Mouse (Mus musculus) layer of hippocampus, adult 9-11 months (tissue): ENCODE data around the gene Onecut3.

Experiments used
- DNase-seq: peaks from one replicate; pipeline ENCODE4 v3.0.0; 2022

Gene Onecut3

DNA sequence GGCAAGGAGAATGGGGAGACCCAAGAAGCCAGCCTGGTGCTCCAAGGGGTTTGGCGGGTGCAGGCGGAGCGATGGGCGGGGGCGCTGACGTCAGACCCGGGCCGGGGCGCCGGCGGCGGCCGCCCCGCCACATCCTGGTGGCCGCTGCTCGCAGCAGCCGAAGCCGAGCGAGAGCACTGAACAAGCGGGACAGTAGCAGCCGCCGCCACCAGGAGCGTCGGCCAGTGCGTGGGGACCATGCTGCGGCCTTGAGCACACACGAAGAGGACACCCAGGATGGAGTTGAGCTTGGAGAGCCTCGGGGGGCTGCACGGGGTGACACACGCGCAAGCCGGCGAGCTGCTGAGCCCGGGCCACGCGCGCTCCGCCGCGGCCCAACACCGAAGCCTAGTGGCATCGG, at the start of gene Onecut3:
TSS of gene Onecut3 (plus strand) at position 104 of the 400 bp plus-strand sequence.
- DNase-seq = no peak

DNA sequence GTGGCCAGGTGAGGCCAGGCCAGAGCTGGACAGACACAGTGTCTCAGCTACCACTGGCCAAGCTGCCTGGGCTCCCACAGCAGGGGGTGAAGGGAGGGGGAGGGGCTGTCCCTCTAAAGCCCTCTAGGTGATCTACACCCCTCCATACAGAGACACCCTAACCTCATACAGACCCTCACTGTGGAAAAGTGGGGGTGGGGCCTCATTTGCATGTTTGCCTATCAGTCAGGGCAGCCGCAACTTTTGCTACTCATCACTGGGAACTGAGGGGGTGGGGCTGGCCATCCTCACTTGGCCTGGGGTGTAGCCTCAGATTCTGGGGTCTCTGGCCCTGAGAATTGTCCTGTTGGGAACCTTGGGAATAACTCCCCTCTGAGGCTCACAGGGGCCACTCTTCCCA, 49.6 kb upstream of the Onecut3 start:
- no peak for DNase-seq

DNA sequence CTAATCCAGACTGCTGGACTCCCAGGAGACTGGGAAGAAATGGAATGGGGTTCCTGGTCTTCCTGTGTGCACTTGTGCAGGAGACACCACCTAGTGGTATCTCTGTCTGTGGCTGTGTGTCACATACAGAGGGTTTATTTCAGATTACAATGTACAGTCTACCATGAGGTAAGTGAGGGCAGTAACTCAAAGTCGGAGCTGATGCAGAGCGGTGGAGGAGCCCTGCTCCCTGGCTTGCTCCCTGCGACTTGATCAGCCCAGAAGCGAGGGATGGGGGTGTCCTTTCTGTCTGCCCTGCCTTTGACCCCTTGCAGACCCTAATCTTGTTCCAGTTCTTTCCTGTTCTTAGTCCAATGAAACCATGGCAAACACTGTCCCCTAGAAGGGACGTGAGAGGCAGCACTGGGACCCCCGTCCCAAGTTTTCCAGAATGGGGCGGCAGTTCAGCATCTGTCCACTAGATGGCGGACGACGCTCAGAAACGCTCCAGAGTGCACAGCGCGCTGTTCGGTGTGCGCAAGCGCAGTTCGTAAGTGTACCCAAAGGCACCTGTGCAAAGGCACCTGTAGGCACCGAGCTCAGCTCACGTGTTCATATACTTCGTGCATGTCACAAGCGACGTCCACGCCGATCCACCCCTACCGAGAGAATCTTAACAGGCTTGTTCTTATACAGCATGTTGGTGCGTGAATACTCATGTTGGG, 48.6 kb upstream of the Onecut3 start:
- peak; percentile 61 for DNase-seq

GRCm38 (mm10) chr10:80450599-80450998, 44.0 kb upstream of the Onecut3 start:
- DNase-seq = no peak

DNA sequence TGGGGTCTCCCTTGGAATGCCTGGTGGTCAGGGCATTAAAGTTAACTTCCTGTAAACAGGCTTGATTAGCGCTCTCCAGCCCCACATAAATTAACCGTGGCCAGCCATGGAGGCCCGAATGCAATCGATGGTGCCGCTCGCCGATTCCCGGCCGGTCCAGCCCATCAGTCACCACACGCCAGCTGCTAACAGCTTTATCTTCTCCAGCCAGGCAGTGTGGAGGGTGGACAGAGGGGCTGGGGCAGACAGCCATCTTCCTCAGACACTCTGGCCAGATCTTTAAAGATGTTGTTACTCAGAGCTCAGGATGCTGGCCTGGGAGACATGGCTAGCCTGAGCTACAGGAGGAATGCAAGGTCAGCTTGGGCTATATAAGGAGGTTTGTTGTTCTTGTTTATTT, 41.0 kb upstream of the Onecut3 start:
- no peak for DNase-seq

DNA sequence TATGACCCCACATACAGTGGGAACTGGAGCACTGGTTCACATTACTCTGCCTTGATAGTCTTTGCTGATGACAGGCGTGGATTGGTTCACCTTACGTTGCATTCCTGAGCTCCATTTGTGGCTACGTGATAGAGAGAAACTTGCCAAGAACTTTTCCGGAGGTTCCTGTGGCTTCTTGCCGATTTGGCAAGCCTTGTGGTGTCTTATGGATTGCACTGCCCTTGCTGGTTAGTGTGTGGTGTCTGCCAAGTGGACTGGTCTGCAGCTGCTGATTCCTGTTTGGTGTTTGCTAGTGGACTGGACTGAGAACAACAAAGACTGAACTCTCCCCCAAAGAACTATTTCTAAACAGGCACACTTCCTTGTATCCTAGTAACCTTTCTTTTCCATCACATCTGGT, 39.9 kb upstream of the Onecut3 start:
- DNase-seq = no peak

DNA sequence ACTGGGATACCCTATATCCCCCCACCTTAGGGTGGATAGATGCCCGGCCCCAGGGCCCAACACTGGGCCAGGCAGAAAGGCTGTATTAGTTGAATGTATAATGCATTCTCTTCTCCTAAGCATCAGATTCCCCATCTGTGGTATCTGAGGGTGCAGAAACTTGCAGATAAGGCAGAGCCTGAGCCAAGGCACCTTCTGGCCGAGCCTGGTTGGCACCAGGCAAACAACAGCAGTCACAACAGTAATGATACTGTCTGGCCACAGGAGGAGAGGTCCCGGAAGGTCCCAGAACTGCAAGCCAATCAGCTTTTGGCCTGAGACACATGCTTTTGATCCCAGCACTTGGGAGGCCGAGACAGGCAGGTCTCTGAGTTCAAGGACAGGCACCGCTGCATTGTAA, 38.9 kb upstream of the Onecut3 start:
- DNase-seq = no peak

DNA sequence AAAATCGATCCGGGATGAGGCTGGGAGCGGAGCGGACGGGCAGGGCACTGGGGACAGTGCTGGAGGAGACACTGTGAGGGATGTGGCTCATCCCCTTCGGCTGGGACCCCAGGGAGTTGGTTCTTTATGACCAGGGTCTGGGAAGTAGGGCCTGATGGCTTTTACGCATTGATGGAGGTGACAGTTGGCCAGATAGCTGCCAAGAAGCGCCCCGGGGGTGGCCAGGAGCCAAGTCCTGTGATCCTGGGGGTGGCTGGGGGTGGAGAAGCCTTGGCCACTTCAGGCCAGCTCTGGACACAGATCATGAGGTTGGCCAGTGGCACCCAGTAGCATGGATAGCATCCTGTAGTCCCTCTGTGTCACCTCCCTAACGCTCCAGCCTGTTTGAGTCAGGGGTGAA, 35.4 kb upstream of the Onecut3 start:
- DNase-seq = no peak

DNA sequence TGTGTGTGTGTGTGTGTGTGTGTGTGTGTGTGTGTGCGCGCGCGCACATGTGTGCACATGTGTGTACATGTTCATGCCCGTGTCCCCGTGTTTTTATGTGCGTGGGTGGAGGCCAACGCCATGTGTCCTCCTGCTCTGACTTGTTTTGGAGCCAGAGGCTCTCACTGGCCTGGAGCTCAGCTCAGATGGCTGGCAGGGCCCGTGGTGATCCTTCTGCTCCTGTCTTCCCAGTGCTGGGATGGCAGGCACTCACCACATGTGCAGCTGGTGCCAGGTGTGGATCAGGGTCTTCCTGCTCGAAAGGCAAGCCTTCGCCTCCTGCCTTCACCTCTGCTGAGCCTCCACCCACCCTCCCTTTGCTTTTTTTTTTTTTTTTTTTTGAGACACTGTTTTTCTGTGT, 35.0 kb upstream of the Onecut3 start:
- DNase-seq = no peak

DNA sequence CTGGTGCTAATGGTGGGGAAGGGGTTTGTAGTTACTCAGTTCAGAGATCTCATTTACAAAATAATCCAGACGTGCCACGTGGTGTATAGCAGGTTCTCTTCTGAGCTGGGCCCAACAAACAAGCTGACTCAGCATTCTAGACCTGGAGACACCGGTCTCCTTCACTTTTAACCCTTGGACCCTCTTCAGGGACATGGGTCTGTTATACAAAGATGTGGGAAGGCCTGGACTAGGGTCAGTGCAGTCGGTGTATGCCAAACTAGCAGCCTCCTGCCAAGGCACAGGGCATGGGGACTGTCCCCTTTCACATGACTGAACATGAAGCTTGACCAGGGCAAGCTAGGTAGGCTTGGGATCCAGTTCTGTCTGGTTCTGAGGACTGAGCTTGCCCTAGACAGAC, 34.3 kb upstream of the Onecut3 start:
- no peak for DNase-seq

DNA sequence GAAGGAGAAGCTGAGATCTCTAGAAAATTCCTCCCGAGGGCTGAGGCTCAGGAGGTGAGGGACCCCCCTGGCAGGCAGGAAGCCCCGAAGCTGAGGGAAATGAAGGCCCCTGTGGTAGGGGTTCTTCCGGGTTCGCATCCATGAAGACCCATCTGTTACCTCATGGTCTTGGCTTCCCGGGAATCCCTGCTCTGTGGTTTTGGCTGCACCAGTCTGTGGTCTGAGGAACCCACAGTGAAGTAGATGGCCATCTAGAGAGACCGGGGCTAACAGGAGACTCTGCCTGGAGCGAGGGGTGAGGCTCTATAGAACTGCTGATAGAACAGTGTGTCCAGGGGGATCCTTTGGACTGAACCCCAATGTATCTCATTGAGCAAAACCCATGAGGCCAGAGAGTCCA, 33.3 kb upstream of the Onecut3 start:
- DNase-seq = no peak

DNA sequence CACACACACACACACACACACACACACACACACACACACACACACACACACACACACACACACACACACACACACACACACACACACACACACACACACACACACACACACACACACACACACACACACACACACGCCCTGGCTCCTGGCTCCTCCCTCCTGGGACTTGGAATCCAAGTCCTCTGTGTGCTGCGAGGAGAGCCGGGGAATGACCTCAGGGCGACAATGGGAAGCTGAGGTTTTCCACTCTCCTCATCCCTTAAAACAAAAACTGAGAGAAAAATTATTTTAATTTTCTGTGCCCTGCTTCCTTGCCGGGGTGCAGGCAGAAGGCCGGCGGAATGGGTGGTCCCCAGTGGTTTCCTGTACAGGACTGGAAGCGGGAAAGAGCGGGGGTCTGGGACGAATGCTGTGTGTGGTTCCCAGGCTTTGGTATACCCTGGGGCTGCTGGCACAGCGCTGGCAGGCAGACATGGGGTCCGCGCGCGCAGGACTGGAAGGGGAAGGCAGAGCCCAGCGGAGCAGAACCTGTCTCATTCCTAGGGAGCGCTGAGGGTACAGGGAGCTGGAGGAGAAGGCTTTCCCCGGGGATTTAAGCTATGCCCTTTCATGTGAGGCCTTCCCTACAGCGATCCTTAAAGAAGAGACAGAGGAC, 30.1 kb upstream of the Onecut3 start:
- DNase-seq = no peak

DNA sequence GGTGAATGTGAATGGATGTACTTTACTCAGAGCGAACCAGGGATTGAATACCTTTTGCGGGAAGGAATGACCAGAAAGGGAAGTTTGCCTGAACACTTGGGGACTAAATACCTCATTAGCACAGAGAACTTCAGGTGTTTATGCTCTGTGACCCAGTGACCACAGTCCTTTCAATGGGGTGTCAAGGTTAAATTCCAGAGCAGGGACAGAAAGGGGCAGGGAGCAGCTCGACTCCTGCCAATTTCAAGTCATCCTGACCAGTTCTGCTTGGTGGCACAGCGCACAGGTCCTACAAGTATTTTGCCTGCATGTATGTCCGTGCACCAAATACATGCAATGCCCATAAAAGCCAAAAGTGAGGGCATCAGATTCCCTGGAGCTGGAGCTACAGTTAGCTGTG, 29.6 kb upstream of the Onecut3 start:
- no peak for DNase-seq

GRCm38 (mm10) chr10:80475290-80475959, 19.2 kb upstream of the Onecut3 start:
- DNase-seq = peak; percentile 88

DNA sequence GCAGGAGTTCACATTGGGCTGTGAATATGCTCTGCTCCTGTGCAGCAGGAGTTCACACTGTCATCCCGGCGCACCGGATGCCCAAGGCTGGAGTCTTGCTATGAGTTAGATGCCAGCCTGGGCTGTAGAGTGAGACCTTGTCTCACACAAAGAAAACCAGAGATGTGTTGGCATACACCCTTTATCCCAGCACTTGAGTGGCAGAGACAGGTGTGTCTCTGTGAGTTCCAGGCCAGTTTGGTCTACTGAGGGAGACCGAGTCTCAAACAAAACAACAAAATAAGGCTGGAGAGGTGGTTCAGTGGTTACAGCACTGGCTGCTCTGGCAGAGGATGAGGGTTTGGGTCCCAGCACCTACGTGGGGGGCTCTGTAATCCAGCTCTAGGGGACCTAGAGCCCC, 16.1 kb upstream of the Onecut3 start:
- DNase-seq = no peak

DNA sequence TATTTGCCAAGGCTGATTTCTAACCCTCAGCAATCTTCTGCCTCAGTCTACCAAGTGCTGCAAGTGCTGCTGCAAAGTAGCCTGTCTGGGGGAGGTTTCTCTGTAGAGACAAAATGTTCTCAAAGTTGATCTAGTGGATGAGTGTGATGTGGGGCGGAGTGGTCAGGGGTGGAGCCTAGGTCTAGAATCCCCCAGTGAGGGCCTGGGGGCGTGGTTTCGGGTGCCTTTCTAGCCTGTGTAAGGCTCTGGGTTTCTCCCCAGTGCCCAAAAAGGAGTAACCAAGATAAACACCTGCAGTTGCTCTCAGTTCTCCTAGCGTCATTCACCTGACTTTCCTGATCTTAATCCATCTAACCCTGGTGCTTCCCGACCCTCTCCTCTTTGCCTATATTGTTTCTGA, 13.6 kb upstream of the Onecut3 start:
- no peak for DNase-seq

DNA sequence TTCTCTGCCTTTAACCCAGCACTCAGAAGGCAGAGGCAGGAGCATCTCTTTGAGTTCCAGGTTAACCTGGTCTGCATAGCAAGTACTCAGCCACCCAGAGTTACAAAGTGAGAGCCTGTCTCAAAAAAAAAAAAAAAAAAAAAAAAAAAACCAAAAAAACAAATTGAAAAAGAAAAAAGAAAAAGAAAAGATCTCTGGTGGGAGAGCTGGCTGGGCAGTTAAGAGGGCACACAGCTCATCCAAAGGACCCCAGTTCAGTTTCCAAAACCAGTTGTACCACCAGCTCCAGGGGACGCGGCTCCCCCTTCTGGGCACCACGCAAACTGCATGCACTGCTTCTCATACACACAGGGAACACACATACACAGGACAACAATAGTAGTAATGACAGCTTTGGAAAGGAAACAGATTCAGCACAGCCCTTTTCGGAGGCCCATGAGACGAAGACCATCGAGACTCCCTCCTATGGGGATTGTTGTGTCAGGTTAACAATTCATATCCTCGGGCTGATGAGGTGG, 7.7 kb upstream of the Onecut3 start:
- no peak for DNase-seq

- DNase-seq = no peak
These were observed 4.6 kb upstream of the Onecut3 start for GRCm38 (mm10) chr10:80490051-80490450.

DNA sequence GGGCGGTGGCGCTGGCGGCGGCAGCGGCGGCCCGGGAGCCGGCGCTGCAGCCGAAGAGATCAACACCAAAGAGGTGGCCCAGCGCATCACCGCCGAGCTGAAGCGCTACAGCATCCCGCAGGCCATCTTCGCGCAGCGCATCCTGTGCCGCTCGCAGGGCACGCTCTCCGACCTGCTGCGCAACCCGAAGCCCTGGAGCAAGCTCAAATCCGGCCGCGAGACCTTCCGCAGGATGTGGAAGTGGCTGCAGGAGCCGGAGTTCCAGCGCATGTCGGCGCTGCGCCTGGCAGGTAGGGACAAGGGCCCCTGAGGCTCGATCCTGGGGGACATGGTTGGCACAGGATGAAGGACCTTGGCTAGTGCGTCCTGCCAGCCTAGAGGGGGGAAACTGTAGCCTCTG, 1.3 kb downstream of the Onecut3 start:
- no peak for DNase-seq

- no peak for DNase-seq
These were observed 1.8 kb downstream of the Onecut3 start for GRCm38 (mm10) chr10:80496421-80496820.

- no peak for DNase-seq
These were observed 7.7 kb downstream of the Onecut3 start for GRCm38 (mm10) chr10:80502291-80502690.

DNA sequence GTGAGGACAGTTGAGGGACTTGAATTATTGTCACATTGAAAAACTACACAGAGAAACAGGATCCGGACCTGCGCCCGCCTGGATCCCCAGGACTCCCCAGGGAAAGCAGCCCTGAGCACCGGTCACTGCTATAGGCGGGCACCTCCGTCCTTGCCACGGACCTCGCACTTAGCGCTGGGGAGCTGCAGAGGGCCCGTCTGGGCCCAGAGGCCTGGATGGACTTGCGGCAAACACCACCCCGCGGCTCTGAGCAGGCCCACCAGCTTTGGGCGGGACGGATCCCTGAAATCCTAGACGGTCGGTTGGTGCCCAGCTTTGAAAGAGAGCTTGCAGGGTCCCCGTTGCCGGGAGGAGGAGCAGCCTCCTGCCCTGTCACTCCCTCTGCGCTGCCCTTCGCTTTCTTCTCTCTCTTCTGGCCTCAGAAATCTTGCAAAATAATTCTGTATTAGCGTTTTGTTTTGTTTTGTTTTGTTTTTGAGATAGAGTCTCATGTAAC, 8.2 kb downstream of the Onecut3 start:
- no peak for DNase-seq

DNA sequence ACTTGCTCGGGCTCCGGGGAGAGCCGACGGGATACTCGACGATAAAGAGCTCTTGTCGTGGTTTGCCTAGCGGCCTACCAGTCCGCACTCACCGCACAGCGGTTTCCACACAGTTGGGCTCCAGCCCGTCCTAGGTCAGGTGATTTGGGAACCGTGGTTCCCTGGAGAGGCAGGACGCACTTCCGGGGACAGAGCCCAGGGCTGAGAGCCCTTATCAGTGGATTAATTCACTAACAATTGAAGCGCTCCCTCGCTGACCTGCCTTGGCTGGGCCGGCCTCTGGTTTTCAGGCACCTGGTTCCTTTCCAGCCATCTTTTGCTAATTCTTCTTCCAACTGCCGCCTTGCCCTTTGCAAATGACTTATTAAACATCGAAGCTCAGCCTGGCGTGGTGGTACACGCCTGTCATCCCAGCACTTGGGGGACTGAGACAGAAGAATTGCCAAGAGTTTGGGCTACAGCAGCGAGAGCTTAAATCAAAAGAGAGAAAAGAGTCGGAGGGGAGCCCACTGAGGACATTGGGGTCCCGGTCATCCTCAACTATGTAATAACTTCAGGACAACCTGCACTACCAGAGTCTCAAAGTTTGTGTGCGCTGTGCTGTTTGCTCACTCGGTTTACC, 9.1 kb downstream of the Onecut3 start:
- no peak for DNase-seq
